Mouse (Mus musculus) left cerebral cortex, adult 2 months (tissue): ENCODE data around the gene St6galnac6. TPM values are rescaled to one million over a fixed set of nuclear protein-coding genes. Genes with fewer than 3 reads are reported as not detected.
A peak's percentile ranks its signal among the peaks of the same experiment; 100 is the strongest.

Experiments used
- DNase-seq, 2 experiments: peaks; one replicate each; pipeline ENCODE4 v3.0.0; 2021 to 2022; ENCODE audit warnings: low spot score in 2 of 2, mixed read lengths in 1 of 2; ENCODE audit errors: extremely low spot score in 1 of 2
- H3K27ac ChIP-seq: fragments of 200-600 bp; 2 replicates; pipeline ENCODE4 v1.8.1; 2022
- H3K4me3 ChIP-seq: fragments of 200-600 bp; 2 replicates; pipeline ENCODE4 v1.8.1; 2022
- CTCF ChIP-seq: fragments of 200-600 bp; IDR thresholded peaks from 2 replicates; pipeline ENCODE4 v1.8.1; 2022; ENCODE audit warnings: antibody characterized with exemption, mild to moderate bottlenecking, moderate library complexity
- intact Hi-C: fragments of 180-260 bp; cut with DNase I; formaldehyde crosslinking; loops from one replicate; pipeline ENCODE4 v1.15.1; 2025
- total RNA-seq, 2 experiments: library from RNA; stranded (reverse); gene quantifications; 2 replicates each; pipeline ENCODE4 v1.2.3; 2021

St6galnac6 gene
- total RNA-seq, 2 experiments from 2014 or later, result 122 to 133 TPM

DNA sequence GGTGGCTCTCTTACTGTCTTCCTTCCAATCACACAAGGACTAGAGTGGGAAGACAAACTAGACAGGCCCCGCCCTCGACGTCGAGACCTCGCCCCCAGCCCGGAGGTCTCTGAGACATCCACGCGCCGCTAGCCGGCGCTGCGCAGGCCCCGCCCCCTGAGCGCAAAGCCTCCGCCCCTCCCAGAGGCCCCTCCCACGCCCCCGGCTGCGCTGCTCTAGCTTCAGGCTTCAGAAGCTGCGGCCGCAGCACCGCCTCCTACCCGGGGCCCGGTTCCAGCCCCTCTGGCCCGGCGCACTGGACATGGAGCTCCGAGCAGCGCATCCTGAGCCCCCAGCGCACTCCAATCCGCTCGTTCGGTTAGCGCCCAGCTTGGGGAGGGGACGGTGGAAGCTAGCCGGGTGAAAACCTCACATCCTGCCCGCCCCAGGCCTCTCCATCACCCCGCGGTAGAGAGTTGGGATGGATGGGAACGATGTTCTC, 12.6 kb upstream of the St6galnac6 start, which contains the start of gene St6galnac4:
Gene St6galnac4, plus strand, starts transcription at position 225 of the 481 bp plus-strand sequence.
- H3K4me3 ChIP-seq, result peak within 1 kb of the TSS; percentile 62
- TF ChIP-seq CTCF, result peak; percentile 23
- intact Hi-C loops, result loop anchor here (1.0 kb wide), 1 partner anchor 15 kb away; no protein-coding TSS in a partner anchor
- DNase-seq, result peak; percentile 89
- H3K27ac ChIP-seq, result peak within 1 kb of the TSS; percentile 84

GRCm38 (mm10) chr2:32587731-32588321, 11.7 kb upstream of the St6galnac6 start:
- DNase-seq, result no peak
- H3K27ac ChIP-seq, result peak overlapping the region; percentile 84
- peak overlapping the region; percentile 62 for H3K4me3 ChIP-seq
- intact Hi-C loops, result loop anchor here (1.0 kb wide), 1 partner anchor 14 kb away; no protein-coding TSS in a partner anchor
- TF ChIP-seq CTCF, result no peak

DNA sequence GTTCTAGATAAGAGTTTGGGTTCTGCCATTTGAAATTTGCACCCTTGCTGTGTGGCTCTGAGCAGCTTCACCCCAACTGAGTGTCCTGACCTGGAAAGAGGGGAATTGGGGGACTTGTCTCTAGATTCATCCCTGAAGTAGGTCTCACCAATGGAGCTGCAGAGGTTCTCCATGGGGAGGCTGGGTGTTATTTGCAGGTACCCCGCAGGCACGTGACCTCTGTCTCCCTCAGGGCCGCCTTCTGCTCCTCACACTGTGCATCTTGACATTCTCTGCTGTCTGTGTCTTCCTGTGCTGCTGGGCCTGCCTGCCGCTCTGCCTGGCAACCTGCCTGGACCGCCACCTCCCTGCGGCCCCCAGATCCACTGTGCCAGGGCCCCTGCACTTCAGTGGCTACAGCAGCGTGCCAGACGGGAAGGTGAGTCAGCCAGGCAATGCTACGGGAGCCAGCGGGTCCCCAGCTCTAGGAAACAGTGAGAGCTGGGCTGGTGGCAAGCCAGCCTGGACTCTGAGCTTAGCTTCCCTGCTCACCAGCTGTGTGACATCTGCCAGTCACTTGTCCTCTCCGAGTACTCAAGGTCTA, 10.2 kb upstream of the St6galnac6 start:
- H3K27ac ChIP-seq, result peak overlapping the region; percentile 40; the same call in 1 of the 2 replicates
- intact Hi-C loops, result no loop called here
- DNase-seq, result peak; percentile 54 to 67
- peak overlapping the region; percentile 31 for H3K4me3 ChIP-seq
- TF ChIP-seq CTCF, result no peak

DNA sequence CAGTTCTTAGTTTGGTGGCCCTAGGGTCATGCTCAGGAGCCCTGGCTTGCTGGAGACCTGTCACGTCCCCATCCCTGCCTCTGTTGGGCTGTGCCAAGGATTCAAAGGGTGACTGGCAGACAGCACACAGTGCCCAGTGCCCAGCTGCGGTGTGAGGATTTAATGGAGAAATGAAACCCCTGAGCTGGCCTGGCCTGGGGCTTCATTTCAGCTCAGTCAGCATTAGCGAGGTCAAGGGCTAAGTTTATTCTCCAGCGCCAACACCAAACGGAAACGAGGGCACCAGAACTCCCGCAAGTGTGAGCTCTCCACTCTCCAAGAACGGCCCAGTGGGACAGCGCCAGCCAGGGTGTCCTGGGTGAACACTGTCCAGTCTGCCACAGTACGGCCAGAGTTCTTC, 9.3 kb upstream of the St6galnac6 start:
- DNase-seq, result no peak
- no peak overlapping the region for H3K4me3 ChIP-seq
- no peak for TF ChIP-seq CTCF
- H3K27ac ChIP-seq, result no peak overlapping the region; the same call in 1 of the 2 replicates
- intact Hi-C loops, result no loop called here

DNA sequence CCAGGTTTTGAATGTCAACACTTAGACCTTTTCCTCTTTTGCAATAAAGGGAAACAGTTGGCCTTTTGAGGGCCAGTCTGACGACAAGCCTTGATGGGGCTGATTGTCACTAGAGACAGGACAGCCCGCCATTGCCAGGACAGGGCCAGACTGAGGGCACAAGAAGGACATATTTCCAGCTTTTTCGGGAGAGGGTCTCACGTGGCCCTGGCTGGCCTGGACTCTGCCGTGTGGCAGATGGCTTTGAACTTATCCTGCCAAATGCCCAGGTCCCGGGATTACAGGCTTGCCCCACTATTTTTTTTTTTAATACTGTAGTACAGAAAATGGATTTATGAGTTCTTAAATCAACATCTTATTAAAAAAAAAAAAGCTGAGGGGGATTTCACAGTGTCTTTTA, 8.3 kb upstream of the St6galnac6 start:
- no peak overlapping the region for H3K4me3 ChIP-seq
- intact Hi-C loops, result no loop called here

GRCm38 (mm10) chr2:32596725-32597124, 2.8 kb upstream of the St6galnac6 start:
- TF ChIP-seq CTCF, result no peak
- Histone ChIP-seq H3K27ac (no peak overlapping the region), H3K4me3 (no peak overlapping the region)
- no peak for DNase-seq
- intact Hi-C loops, result no loop called here

More for the DNA sequence above, 8.3 kb upstream of the St6galnac6 start:
- DNase-seq, result no peak
- no peak overlapping the region for H3K27ac ChIP-seq
- no peak for TF ChIP-seq CTCF

GRCm38 (mm10) chr2:32597248-32597647, 2.3 kb upstream of the St6galnac6 start:
- no peak for DNase-seq
- intact Hi-C loops, result no loop called here
- Histone ChIP-seq H3K4me3 (no peak overlapping the region), H3K27ac (no peak overlapping the region)
- no peak for TF ChIP-seq CTCF

DNA sequence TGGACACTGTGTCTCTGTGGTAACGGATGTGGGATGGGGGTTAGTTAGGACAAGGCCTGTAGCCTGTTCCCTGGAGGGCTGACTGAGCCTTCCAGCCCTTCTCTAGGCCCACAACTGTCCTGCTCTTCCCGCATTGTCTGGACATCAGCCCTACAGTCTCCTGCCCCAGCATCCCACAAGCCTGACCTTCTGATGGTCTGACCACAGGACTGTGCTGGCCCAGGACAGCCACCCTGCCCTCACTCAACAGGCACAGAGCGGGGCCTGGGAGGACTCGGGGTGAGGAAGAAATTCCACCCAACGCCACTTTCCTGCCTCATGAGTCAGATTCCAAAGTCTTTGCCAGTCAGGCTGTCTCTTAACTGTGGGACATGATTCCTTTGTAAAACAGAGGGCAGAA, 1.8 kb upstream of the St6galnac6 start:
- no peak for DNase-seq
- intact Hi-C loops, result no loop called here
- H3K4me3 ChIP-seq, result no peak overlapping the region
- H3K27ac ChIP-seq, result no peak overlapping the region
- TF ChIP-seq CTCF, result no peak

GRCm38 (mm10) chr2:32598506-32598905, 1.0 kb upstream of the St6galnac6 start:
- intact Hi-C loops, result no loop called here
- no peak overlapping the region for H3K27ac ChIP-seq
- no peak for TF ChIP-seq CTCF
- DNase-seq, result no peak
- H3K4me3 ChIP-seq, result no peak overlapping the region

- peak; percentile 48 for TF ChIP-seq CTCF
- peak in 1 of 2 experiments; percentile 35 for DNase-seq
- intact Hi-C loops, result loop anchor here (1.0 kb wide), 2 partner anchors 14 to 18 kb away; partner anchors contain the start of gene St6galnac4
Measured at GRCm38 (mm10) chr2:32601417-32602065, 2.0 kb downstream of the St6galnac6 start.

GRCm38 (mm10) chr2:32602600-32603054, 3.1 kb downstream of the St6galnac6 start:
- intact Hi-C loops, result loop anchor here (1.0 kb wide), 2 partner anchors 15 to 19 kb away; partner anchors contain the start of gene St6galnac4
- peak; percentile 84 to 87 for DNase-seq
- Histone ChIP-seq H3K4me3 (peak overlapping the region; percentile 15; the same call in 1 of the 2 replicates), H3K27ac (0 out of 2 replicates have a peak overlapping the region, but pooled peaks have one; percentile 4)
- peak; percentile 99 for TF ChIP-seq CTCF

More at GRCm38 (mm10) chr2:32601417-32602065, 2.0 kb downstream of the St6galnac6 start:
- Histone ChIP-seq H3K27ac (no peak overlapping the region), H3K4me3 (no peak overlapping the region)

- no peak overlapping the region for H3K27ac ChIP-seq
- intact Hi-C loops, result no loop called here
- no peak for TF ChIP-seq CTCF
- H3K4me3 ChIP-seq, result no peak overlapping the region
- DNase-seq, result no peak
Measured at GRCm38 (mm10) chr2:32604631-32605030, 5.1 kb downstream of the St6galnac6 start.
